Mouse (Mus musculus) kidney, embryonic 14.5 days (tissue): ENCODE measurements around the gene Nceh1. TPM values are rescaled to one million over a fixed set of nuclear protein-coding genes. Genes with fewer than 3 reads are reported as not detected.

ENCODE experiments used
- ATAC-seq: fragments of 200-750 bp; cut with Nextera tagmentation; 2 replicates; pipeline ENCODE4 v1.8.0; 2017; ENCODE audit warnings: moderate number of reproducible peaks, mild to moderate bottlenecking, moderate TSS enrichment, moderate library complexity; ENCODE audit not compliant: low FRiP score, low TSS enrichment
- H3K27ac ChIP-seq: fragments of 300-500 bp; sonication (generic); 2 replicates; pipeline ENCODE4 v1.5.1; 2014; ENCODE audit warnings: low read depth, mild to moderate bottlenecking, low read length, moderate library complexity, mixed read lengths
- H3K27me3 ChIP-seq: fragments of 300-500 bp; sonication (generic); 2 replicates; pipeline ENCODE4 v1.6.1; 2014; ENCODE audit warnings: mild to moderate bottlenecking, low read length; ENCODE audit not compliant: control insufficient read depth, insufficient read depth
- H3K36me3 ChIP-seq: fragments of 300-500 bp; sonication (generic); 2 replicates; pipeline ENCODE4 v1.6.1; 2014; ENCODE audit warnings: low read length, mixed read lengths; ENCODE audit not compliant: control insufficient read depth, insufficient read depth
- H3K4me1 ChIP-seq: fragments of 300-500 bp; sonication (generic); 2 replicates; pipeline ENCODE4 v1.6.1; 2014; ENCODE audit warnings: low read length, mixed read lengths; ENCODE audit not compliant: control insufficient read depth, insufficient read depth
- H3K4me2 ChIP-seq: fragments of 300-500 bp; sonication (generic); replicated peaks from 2 replicates; pipeline ENCODE4 v1.6.1; 2014; ENCODE audit warnings: low read depth, mild to moderate bottlenecking, low read length
- H3K4me3 ChIP-seq: fragments of 300-500 bp; sonication (generic); 2 replicates; pipeline ENCODE4 v1.5.1; 2014; ENCODE audit warnings: mild to moderate bottlenecking, low read length
- H3K9ac ChIP-seq: fragments of 300-500 bp; sonication (generic); 2 replicates; pipeline ENCODE4 v1.6.1; 2014; ENCODE audit warnings: low read depth, mild to moderate bottlenecking, low read length, moderate library complexity
- H3K9me3 ChIP-seq: fragments of 300-500 bp; sonication (generic); 2 replicates; pipeline ENCODE4 v1.6.1; 2016; ENCODE audit warnings: low read length; ENCODE audit not compliant: control insufficient read depth
- WGBS: fragments of 180-500 bp; shearing (Covaris S2); extraction: QIAGEN DNeasy Blood & Tissue Kit; methylation state at CpG from one replicate; pipeline ENCODE4 v1.1.7; 2014; 5-methylcytosine and 5-hydroxymethylcytosine counted together
- polyA plus RNA-seq: library from polyadenylated mRNA; unstranded; fragments of >200 nt; fragmentation: Nextera tagmentation; extraction: Ambion mirVana; gene quantifications from 2 replicates; pipeline ENCODE4 v1.2.1, GENCODE M21; 2014

The Nceh1 gene
- polyA plus RNA-seq, 1 experiment from 2014 or later, result 9.3 TPM

DNA sequence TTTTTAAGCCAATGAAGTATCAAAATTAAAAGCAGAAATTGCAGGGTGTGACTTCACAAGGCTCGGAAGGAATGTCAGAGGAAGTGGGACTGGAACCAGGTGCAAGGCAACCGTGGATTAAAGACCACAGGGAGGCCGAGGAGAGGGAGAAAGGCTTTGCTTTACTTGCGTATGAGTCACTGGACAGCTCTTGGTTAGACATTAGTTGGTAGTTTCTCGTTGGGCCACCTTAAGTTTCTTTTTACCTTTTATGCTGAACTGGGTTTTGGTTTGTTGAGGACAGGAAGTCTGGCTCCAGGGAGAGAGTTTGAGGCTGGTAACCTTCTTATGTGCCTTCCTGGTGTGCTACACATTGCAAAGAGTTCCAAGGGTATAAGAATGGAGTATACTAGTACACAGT is 15.1 kb downstream of the Nceh1 start:
- Histone ChIP-seq H3K9me3 (no peaks in the 10 kb centered on the region), H3K36me3 (no peaks in the 10 kb centered on the region), H3K27ac (no peak overlapping the region), H3K27me3 (no peaks in the 10 kb centered on the region), H3K4me2 (no peak overlapping the region), H3K9ac (no peak overlapping the region), H3K4me1 (peaks cover 9% of the 10 kb centered on the region; the same call in 1 of the 2 replicates), H3K4me3 (no peak overlapping the region)
- 77% methylated on average over 5 of the region's 5 CpGs for WGBS
- ATAC-seq, result no peak

DNA sequence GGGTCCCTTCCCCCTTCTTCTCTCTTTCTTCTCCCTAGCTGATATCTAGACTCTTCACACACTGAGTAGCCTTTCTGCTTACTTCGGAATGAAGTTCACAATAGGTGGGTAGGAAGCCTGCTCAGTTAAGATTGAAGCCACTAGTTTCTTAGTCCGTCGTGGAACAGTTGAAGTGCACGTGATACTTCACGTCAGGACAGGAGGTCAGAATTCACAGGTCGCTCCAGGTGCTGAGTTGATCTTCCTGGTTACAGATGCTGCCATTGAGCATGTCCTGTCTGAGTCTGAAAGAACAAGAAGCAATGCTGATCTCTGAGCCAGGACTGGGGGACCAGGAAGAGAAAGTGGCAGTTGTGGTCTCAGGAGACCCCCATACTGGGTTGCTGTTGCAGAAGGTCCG is 16.4 kb downstream of the Nceh1 start:
- no peaks in the 10 kb centered on the region for H3K9me3 ChIP-seq
- WGBS, result 85% methylated on average over 7 of the region's 7 CpGs
- H3K4me1 ChIP-seq, result peaks cover 1% of the 10 kb centered on the region; the same call in 1 of the 2 replicates
- H3K9ac ChIP-seq, result no peak overlapping the region
- H3K27ac ChIP-seq, result no peak overlapping the region
- no peaks in the 10 kb centered on the region for H3K36me3 ChIP-seq
- no peak for ATAC-seq
- no peak overlapping the region for H3K4me3 ChIP-seq
- H3K4me2 ChIP-seq, result no peak overlapping the region
- no peaks in the 10 kb centered on the region for H3K27me3 ChIP-seq

DNA sequence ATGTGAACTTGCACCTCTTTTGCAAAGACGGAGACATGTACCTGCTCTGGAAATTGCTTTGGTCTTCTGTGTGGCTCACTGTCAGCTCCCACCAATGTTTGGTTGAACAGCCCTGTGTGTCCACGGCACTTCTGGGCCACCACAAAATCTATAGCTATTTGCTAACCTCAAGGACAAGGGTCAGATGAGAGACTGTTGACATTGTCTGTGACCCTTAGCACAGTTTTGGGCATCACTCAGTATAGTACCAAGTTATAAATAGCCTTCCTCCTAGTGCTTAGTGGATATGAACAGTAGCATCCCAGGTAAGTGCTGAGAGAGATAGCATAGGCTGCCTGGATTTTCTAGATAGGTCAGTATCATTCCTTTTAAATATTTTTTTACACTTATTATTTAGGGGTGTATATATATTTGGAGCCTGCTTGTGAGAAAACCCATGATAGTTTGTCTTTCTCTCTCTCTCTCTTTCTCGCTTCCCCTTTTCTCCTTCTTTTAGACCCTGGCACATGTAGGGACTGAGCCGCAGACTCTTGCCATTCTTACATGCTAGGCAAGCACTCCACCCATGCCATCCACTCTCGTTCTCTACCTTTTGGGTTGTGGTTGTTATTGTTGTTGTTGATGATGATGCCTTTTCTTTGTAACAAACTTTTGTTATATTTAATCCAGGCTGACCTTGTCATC is 19.1 kb downstream of the Nceh1 start:
- WGBS, result 86% methylated on average over 5 of the region's 5 CpGs
- no peaks in the 10 kb centered on the region for H3K36me3 ChIP-seq
- no peaks in the 10 kb centered on the region for H3K27me3 ChIP-seq
- no peak overlapping the region for H3K4me3 ChIP-seq
- ATAC-seq, result no peak
- H3K4me2 ChIP-seq, result no peak overlapping the region
- H3K27ac ChIP-seq, result no peak overlapping the region
- H3K9me3 ChIP-seq, result no peaks in the 10 kb centered on the region
- H3K9ac ChIP-seq, result no peak overlapping the region
- H3K4me1 ChIP-seq, result no peaks in the 10 kb centered on the region; the same call in 1 of the 2 replicates

DNA sequence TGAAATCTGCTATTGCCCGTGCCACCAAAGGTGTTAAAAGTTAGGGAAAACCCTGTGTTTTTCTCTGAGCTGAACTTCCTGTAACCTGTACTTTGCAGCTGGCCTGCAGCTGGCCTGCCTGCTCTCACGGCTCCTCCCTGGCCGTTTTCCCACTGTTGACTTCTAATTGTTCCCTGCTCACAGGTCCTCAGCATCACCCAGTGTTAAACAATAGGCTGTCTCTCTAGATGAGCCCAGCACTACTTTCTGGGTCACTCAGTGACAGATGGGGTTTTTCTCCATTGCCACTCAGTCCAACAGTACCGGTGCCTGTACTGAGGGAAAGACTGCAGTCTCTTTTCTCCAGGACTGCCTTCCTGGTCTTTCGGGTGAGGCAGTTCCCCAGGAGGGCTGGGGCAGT is 22.3 kb downstream of the Nceh1 start:
- 0 out of 2 replicates have a peak, but pooled peaks have one; percentile 26 for ATAC-seq
- Histone ChIP-seq H3K27ac (peak overlapping the region; percentile 53), H3K27me3 (no peaks in the 10 kb centered on the region), H3K9ac (no peak overlapping the region), H3K4me1 (no peaks in the 10 kb centered on the region; the same call in 1 of the 2 replicates), H3K4me2 (no peak overlapping the region), H3K4me3 (no peak overlapping the region), H3K9me3 (0 out of 2 replicates have a peak, but pooled peaks cover 5% of the 10 kb centered on the region), H3K36me3 (no peaks in the 10 kb centered on the region)
- WGBS, result 28% methylated on average over 5 of the region's 5 CpGs

DNA sequence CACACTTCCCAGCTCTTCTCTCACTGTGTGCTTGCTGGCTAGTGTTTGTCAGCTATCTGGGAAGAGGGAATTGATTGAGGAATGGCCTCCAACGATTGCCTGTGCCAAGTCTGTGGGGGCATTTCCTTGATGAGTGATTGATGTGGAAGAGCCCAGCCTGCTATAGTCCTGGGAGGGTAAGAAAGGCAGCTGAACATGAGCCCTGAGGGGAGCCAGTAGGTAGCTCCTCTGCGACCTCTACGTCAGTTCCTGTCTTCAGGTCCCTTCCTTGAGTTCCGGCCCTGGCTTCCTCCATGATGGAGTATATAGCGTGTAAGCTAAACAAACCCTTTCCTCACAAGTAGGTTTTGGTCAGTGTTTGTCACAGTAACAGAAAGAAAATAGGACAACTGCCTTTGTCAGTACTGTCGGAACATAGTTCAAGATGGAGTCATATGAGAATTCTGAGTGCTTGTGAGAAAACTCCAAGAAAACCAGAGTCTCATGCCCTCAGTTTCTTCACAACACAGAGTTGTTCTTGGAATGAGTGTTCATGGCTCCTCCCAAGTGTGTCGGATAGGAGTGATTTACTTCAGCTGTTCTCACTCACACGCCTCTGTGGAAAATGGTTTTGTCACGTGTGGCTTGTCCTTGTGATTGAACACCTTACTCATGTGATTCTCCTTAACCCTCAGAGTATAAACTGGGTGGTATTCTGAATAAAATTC is 22.9 kb downstream of the Nceh1 start:
- ATAC-seq, result peak; percentile 60; the same call in 1 of the 2 replicates
- WGBS, result 57% methylated on average over 9 of the region's 9 CpGs

DNA sequence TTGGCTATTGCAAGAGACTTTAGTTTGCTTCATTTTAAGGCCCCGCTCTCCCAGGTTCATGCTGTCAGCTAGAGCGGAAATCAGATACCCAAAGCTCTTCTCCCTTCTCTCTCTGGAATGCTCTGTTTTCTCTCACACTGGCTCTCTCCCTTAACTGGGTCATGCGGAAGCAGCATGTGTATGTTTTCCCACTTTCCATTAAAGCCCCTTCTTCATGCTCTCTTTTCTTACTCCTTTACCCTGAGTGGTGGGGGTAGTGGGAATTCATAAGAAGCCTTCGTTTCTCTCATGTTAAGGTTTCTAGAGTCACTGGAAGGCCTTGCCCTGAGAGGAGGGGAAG is 23.4 kb downstream of the Nceh1 start:
- Histone ChIP-seq H3K27ac (peak overlapping the region; percentile 18; the same call in 1 of the 2 replicates), H3K36me3 (no peaks in the 10 kb centered on the region), H3K4me1 (no peaks in the 10 kb centered on the region; the same call in 1 of the 2 replicates), H3K9me3 (0 out of 2 replicates have a peak, but pooled peaks cover 5% of the 10 kb centered on the region), H3K9ac (no peak overlapping the region), H3K27me3 (no peaks in the 10 kb centered on the region), H3K4me2 (no peak overlapping the region), H3K4me3 (no peak overlapping the region)
- 41% methylated on average over 4 of the region's 4 CpGs for WGBS
- ATAC-seq, result peak; percentile 60; the same call in 1 of the 2 replicates

More for the DNA sequence above, 22.9 kb downstream of the Nceh1 start:
- Histone ChIP-seq H3K27ac (peak overlapping the region; percentile 53), H3K36me3 (no peaks in the 10 kb centered on the region), H3K27me3 (no peaks in the 10 kb centered on the region), H3K9ac (no peak overlapping the region), H3K4me2 (no peak overlapping the region), H3K4me1 (no peaks in the 10 kb centered on the region; the same call in 1 of the 2 replicates), H3K9me3 (0 out of 2 replicates have a peak, but pooled peaks cover 5% of the 10 kb centered on the region), H3K4me3 (no peak overlapping the region)

DNA sequence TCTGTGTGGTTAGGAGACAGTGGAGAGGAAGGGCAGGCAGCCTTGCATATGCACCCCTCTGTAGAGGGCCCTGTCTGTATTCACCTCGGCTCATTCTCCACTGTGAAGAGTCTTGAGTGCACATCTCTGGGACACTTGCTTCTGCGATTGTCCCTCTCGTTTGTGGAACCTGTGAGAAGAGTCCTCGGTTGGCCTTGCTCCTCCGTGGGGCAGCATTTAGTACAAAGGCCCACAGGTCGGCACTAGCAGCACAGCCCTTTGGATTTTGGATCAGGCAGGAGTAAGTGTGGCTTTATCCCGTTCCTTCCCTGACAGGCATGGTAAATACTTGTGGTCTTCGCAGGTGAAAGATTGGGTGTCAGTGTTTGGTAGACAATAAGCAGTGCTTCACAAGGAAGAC is 23.8 kb downstream of the Nceh1 start:
- H3K27ac ChIP-seq, result peak overlapping the region; percentile 18; the same call in 1 of the 2 replicates
- 80% methylated on average over 8 of the region's 8 CpGs for WGBS

DNA sequence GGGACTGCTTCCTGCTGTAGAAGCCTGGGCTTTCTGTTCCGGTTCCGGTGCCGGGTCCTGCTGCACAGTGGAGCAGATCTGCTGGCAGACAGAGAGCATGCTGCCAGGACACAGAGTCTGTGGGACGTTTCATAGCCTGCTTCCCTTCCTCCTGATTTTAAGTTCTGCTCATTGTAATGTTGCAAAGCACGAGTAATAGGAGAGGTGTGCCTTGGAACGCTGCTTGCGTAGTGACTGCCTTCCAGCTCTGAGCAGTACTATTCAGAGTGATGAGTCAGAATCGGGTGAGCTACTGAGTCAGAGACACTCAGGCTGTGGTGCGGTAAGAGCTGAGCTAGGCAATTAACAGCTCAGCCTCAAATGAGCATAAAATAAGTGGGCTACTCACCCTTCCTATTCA is 26.9 kb downstream of the Nceh1 start:
- H3K9me3 ChIP-seq, result 0 out of 2 replicates have a peak, but pooled peaks cover 5% of the 10 kb centered on the region
- ATAC-seq, result no peak
- H3K27me3 ChIP-seq, result no peaks in the 10 kb centered on the region
- no peaks in the 10 kb centered on the region; the same call in 1 of the 2 replicates for H3K4me1 ChIP-seq
- no peak overlapping the region for H3K27ac ChIP-seq
- no peaks in the 10 kb centered on the region for H3K36me3 ChIP-seq
- no peak overlapping the region for H3K9ac ChIP-seq
- 87% methylated on average over 9 of the region's 9 CpGs for WGBS
- H3K4me3 ChIP-seq, result no peak overlapping the region
- H3K4me2 ChIP-seq, result no peak overlapping the region

More for the DNA sequence above, 23.8 kb downstream of the Nceh1 start:
- ATAC-seq, result peak; percentile 21; the same call in 1 of the 2 replicates
- Histone ChIP-seq H3K9ac (no peak overlapping the region), H3K4me3 (no peak overlapping the region), H3K4me2 (no peak overlapping the region), H3K27me3 (no peaks in the 10 kb centered on the region), H3K36me3 (no peaks in the 10 kb centered on the region), H3K9me3 (0 out of 2 replicates have a peak, but pooled peaks cover 5% of the 10 kb centered on the region), H3K4me1 (no peaks in the 10 kb centered on the region; the same call in 1 of the 2 replicates)

DNA sequence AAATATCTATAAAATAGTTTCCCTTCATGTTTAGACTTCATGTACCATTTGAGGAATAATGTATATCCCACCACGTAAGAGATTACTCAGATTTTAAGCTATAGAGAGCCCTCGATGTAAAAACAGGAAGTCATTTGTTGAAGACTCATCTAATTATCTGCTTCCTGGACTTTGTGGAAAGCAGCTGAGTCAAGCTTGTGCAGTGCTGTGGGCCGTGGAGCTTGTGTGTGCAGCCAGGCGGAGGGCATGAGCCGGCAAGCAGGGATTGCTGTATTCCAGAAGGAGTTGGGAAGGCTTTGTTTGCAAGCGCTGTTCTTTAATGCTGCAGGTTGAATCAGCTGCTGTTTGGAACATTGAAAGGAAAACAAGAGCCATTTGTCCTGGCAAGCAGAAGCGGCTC is 27.5 kb downstream of the Nceh1 start:
- no peak for ATAC-seq
- no peaks in the 10 kb centered on the region for H3K27me3 ChIP-seq
- no peak overlapping the region for H3K4me2 ChIP-seq
- H3K4me1 ChIP-seq, result no peaks in the 10 kb centered on the region; the same call in 1 of the 2 replicates
- no peak overlapping the region for H3K4me3 ChIP-seq
- H3K9ac ChIP-seq, result no peak overlapping the region
- 0 out of 2 replicates have a peak, but pooled peaks cover 5% of the 10 kb centered on the region for H3K9me3 ChIP-seq
- WGBS, result 54% methylated on average over 7 of the region's 7 CpGs
- H3K27ac ChIP-seq, result no peak overlapping the region
- H3K36me3 ChIP-seq, result no peaks in the 10 kb centered on the region
